Mouse (Mus musculus) adrenal gland, adult 8-10 months (tissue): ENCODE data around the gene Vcpkmt. TPM values are rescaled to one million over a fixed set of nuclear protein-coding genes. Genes with fewer than 3 reads are reported as not detected.

Source experiments
- DNase-seq: peaks from one replicate; pipeline ENCODE4 v3.0.0; 2022
- microRNA-seq, 2 experiments: library from miRNA; unstranded; fragments of <30 nt; microRNA quantifications; one replicate each; pipeline ENCODE4 v1.2.0; 2022
- total RNA-seq, 4 experiments: library from RNA; stranded (reverse); gene quantifications; 2 replicates each; pipeline ENCODE4 v1.2.4; 2022

Vcpkmt gene
- total RNA-seq, 4 experiments from 2014 or later = 14.5 to 21.8 (median 18.3) TPM

- DNase-seq = no peak
Observed at GRCm38 (mm10) chr12:69537675-69538361, 45.0 kb downstream of the Vcpkmt start.

- DNase-seq = no peak
Observed at GRCm38 (mm10) chr12:69537243-69537674, 45.6 kb downstream of the Vcpkmt start.

GRCm38 (mm10) chr12:69536616-69537242, 46.1 kb downstream of the Vcpkmt start:
- no peak for DNase-seq

GRCm38 (mm10) chr12:69533237-69533636, 49.6 kb downstream of the Vcpkmt start:
- no peak for DNase-seq

GRCm38 (mm10) chr12:69532530-69532929, 50.3 kb downstream of the Vcpkmt start:
- no peak for DNase-seq

GRCm38 (mm10) chr12:69532091-69532490, 50.7 kb downstream of the Vcpkmt start:
- DNase-seq = no peak

- no peak for DNase-seq
Observed at GRCm38 (mm10) chr12:69529694-69530403, 53.0 kb downstream of the Vcpkmt start.

- DNase-seq = no peak
Observed at GRCm38 (mm10) chr12:69528275-69529032, 54.4 kb downstream of the Vcpkmt start.

Small RNAs within 50 kb of the gene (microRNA-seq; reads per million reads assigned to microRNA genes)
- 0 reads per million in 2 experiments for gene Gm23018

Other genes with a start within 250 kb of the Vcpkmt start
- gene Nemf, start 225.9 kb downstream of the Vcpkmt start, total RNA-seq = 10 to 100 TPM; 41.6 to 80.5 (median 55.2) TPM
- gene Arf6, start 210.9 kb downstream of the Vcpkmt start, total RNA-seq = 100 to 1,000 TPM; 108 to 148 (median 117) TPM
- gene Gm9887, start 210.6 kb downstream of the Vcpkmt start, total RNA-seq = under 1 TPM in 2 of 4 experiments, not detected in 2; 0.73 to 0.86 TPM
- 10 to 100 TPM; 41.4 to 62.6 (median 51.7) TPM for gene Sos2, start 98.8 kb upstream of the Vcpkmt start, total RNA-seq
- 10 to 100 TPM; 25.5 to 30.2 (median 28.5) TPM for gene L2hgdh, start 141.8 kb upstream of the Vcpkmt start, total RNA-seq
- gene Atp5s, start 141.9 kb upstream of the Vcpkmt start, total RNA-seq = 10 to 100 TPM; 14.2 to 19.3 (median 17.0) TPM
- gene Cdkl1, start 208.2 kb upstream of the Vcpkmt start, total RNA-seq = 1 to 10 TPM; 2.1 to 9.3 (median 5.1) TPM